Mouse (Mus musculus) erythroblast, embryonic 14.5 days (primary cell): ENCODE data around the gene Baiap2l1.

Source experiments
- GATA1 ChIP-seq: IDR thresholded peaks from 2 replicates; pipeline ENCODE4 v1.6.1; 2012; ENCODE audit warnings: low read length, inconsistent platforms, mixed read lengths
- TAL1 ChIP-seq: IDR thresholded peaks from 3 replicates; pipeline ENCODE4 v1.6.1; 2012; ENCODE audit warnings: low read length, inconsistent platforms, mixed read lengths

- TF ChIP-seq GATA1: no peak
- no peak for TF ChIP-seq TAL1
Measured at GRCm38 (mm10) chr5:144261829-144262228, 96.1 kb downstream of the Baiap2l1 start.
